10 mouse cellular contexts compared by ENCODE assay signal in genomic region chr5:134482331-134482730, GRCm38 (mm10).
"Had no signal": no experiment of that assay in that cellular context is flagged by ENCODE, and none has a peak within 500 bp of the region (broad histone marks: within the 10 kb centered on the region; RNA-seq: fewer than 3 reads in every experiment).

No protein-coding gene starts in this region.

- ATAC-seq: liver, postnatal 0 days; lung, postnatal 0 days; midbrain, embryonic 13.5 days; midbrain, embryonic 16.5 days had no signal

- DNase-seq: kidney, postnatal 36 days; layer of hippocampus, postnatal 36 days; left cerebral cortex, postnatal 4 days; liver, postnatal 0 days; lung, embryonic 14.5 days; thymus, adult 18-20 months; thymus, postnatal 36 days had no signal
